Mouse (Mus musculus): ENCODE data around the gene Tmem92.

Tmem92 gene

DNA sequence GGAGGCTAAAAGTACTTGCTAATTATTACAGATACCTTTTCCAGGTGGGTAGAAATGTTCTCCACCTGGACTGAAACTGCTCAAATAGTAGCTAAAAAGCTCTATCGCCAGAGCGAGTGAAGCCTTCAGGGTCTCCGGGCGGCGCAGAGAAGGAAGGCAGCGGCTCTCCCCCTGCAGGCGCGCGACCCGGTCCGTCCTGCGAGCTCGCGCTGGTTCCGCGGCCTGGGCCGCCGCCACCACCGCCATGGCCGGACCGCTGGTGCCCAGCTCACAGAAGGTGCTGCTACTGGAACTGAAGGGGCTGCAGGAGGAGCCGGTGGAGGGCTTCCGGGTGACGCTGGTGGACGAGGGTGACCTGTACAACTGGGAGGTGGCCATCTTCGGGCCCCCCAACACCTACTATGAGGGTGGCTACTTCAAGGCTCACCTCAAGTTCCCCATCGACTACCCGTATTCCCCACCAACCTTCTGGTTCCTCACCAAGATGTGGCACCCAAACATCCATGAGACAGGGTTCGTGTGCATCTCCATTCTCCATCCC lies 40.7 kb downstream of the Tmem92 start, which contains the start of gene Cdc34b:
Cdc34b (plus strand) TSS at position 51 of the 541 bp plus-strand sequence.
- POLR2A ChIA-PET: interaction anchor here in 1 of 4 experiments (0.6 kb wide), 1 partner anchor 60 kb away, joined by 5 read pairs; no protein-coding TSS in a partner anchor
- CTCF ChIA-PET: interaction anchor here (0.5 to 5.6 kb wide), 8 partner anchors 11 to 167 kb away, joined by 3 to 27 read pairs (median 4); no protein-coding TSS in a partner anchor

DNA sequence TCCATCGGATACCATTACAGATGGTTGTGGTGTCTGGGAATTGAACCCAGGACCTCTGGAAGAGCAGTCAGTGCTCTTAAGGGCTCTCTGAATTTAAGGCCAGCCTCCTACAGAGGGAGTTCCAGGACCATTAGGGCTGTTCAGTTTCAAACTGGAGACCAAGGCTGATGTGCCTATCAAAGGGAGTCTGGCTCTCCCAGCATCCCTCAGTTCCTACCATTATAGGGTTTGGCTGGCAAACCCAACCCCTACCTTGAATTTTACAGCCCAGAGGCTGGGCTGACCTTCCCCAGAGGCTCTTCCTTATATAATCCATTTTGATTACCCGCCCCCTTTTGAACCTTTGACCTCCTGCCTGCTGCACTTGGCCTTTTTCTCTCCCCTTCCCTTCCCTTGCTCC lies 46.8 kb downstream of the Tmem92 start:
- CTCF ChIA-PET: interaction anchor here in 1 of 4 experiments (1.0 kb wide), 1 partner anchor 201 kb away, joined by 5 read pairs; no protein-coding TSS in a partner anchor
- POLR2A ChIA-PET: no interaction called here

DNA sequence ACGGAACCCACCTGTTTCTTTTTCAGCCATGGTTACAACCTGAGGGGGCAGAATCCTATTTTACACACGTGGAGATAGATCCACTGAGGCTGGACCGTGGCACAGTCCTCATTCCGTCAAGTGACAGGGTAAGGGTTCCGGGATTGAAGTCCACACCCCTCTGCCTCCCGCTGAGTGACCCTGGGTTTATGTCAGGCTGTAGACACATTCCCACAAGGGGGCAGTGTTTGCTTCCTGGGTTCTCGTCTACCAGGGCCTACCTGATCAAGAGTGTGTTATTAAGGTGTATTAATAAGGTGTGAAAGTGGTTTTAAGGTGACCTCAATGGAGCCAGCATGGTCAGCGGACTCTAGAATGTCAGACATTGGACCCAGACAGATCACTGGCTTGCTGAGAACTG lies 49.7 kb downstream of the Tmem92 start:
- ChIA-PET POLR2A (interaction anchor here in 2 of 4 experiments (0.9 to 1.6 kb wide), 4 partner anchors 16 to 52 kb away, joined by 3 read pairs; no protein-coding TSS in a partner anchor), CTCF (interaction anchor here in 3 of 4 experiments (0.5 to 4.8 kb wide), 8 partner anchors 35 to 184 kb away, joined by 3 to 126 read pairs (median 4); partner anchors contain the start of gene Tmem92 (in 1 of the 3))

- POLR2A ChIA-PET: interaction anchor here in 3 of 4 experiments (0.5 to 1.6 kb wide), 6 partner anchors 15 to 179 kb away, joined by 3 to 6 read pairs (median 3); no protein-coding TSS in a partner anchor
- CTCF ChIA-PET: interaction anchor here (0.6 to 4.8 kb wide), 34 partner anchors 9 to 208 kb away, joined by 3 to 126 read pairs (median 11); partner anchors contain the start of genes Cdc34b (in 1 of the 4), Col1a1 (in 1 of the 4), Gm11541 (in 1 of the 4) and Lrrc59 (in 1 of the 4)
These were observed 51.3 kb downstream of the Tmem92 start for GRCm38 (mm10) chr11:94731229-94731628.

- CTCF ChIA-PET: interaction anchor here (0.5 to 4.8 kb wide), 176 partner anchors 8 to 1899 kb away, joined by 3 to 126 read pairs (median 4); partner anchors contain the start of genes Cdc34b (in 3 of the 4), Gm11541 (in 3 of the 4), Lrrc59 (in 3 of the 4) and Rsad1 (in 3 of the 4)
These were observed 52.2 kb downstream of the Tmem92 start for GRCm38 (mm10) chr11:94730261-94730660.

GRCm38 (mm10) chr11:94729565-94729964 lies 52.9 kb downstream of the Tmem92 start:
- ChIA-PET POLR2A (interaction anchor here in 3 of 4 experiments (0.6 to 2.0 kb wide), 18 partner anchors 18 to 579 kb away, joined by 3 to 11 read pairs (median 4); partner anchors contain the start of genes Lrrc59 (in 3 of the 3) and Tob1 (in 1 of the 3)), CTCF (interaction anchor here (0.6 to 4.8 kb wide), 166 partner anchors 8 to 1900 kb away, joined by 3 to 126 read pairs (median 5); partner anchors contain the start of genes Cdc34b (in 3 of the 4), Gm11541 (in 3 of the 4), Lrrc59 (in 3 of the 4) and Rsad1 (in 3 of the 4))

More at GRCm38 (mm10) chr11:94730261-94730660, 52.2 kb downstream of the Tmem92 start:
- POLR2A ChIA-PET: interaction anchor here in 3 of 4 experiments (0.6 to 2.0 kb wide), 17 partner anchors 17 to 580 kb away, joined by 3 to 11 read pairs (median 4); partner anchors contain the start of genes Lrrc59 (in 3 of the 3) and Tob1 (in 1 of the 3)

- POLR2A ChIA-PET: interaction anchor here in 2 of 4 experiments (0.7 to 2.0 kb wide), 2 partner anchors 57 to 72 kb away, joined by 3 to 5 read pairs; no protein-coding TSS in a partner anchor
- CTCF ChIA-PET: interaction anchor here in 1 of 4 experiments (0.9 to 3.0 kb wide), 2 partner anchors 10 to 58 kb away, joined by 3 to 33 read pairs; no protein-coding TSS in a partner anchor
These were observed 54.0 kb downstream of the Tmem92 start for GRCm38 (mm10) chr11:94728545-94728944.

GRCm38 (mm10) chr11:94727306-94727705 lies 55.2 kb downstream of the Tmem92 start:
- CTCF ChIA-PET: interaction anchor here in 3 of 4 experiments (0.6 to 1.9 kb wide), 5 partner anchors 11 to 114 kb away, joined by 3 to 10 read pairs (median 4); no protein-coding TSS in a partner anchor
- POLR2A ChIA-PET: interaction anchor here in 1 of 4 experiments (0.7 to 0.9 kb wide), 2 partner anchors 9 to 646 kb away, joined by 3 read pairs; no protein-coding TSS in a partner anchor
